Mouse (Mus musculus) NIH3T3 (cell line): ENCODE data around the gene Sept8.

Source experiments
- DNase-seq: peaks from one replicate; pipeline ENCODE4 v3.0.0-alpha.2; 2012; ENCODE audit warnings: low read depth

Gene Sept8

DNA sequence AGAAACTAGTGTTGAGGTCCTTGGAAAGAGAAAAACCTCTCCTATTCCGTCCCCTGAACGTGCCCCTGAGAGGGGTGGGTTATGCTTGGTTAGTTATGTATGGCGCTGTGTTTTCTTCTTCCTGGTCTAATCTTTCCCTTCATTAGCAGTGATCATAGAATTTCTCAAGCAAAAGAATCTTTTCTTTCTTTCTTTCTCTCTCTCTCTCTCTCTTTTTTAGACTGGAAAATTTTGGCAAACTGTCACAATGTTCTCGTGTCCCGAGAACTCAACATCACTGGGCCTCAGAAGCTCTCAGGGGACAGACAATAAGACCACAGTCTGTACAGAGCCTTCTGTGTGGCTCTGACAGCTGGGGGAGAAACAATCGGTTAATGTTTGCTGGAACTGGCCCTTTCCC, 23.6 kb upstream of the Sept8 start:
- no peak for DNase-seq

GRCm38 (mm10) chr11:53496946-53497345, 22.1 kb upstream of the Sept8 start:
- DNase-seq, result no peak

- DNase-seq, result peak; percentile 65
These were observed 18.5 kb upstream of the Sept8 start for GRCm38 (mm10) chr11:53500569-53500968.

GRCm38 (mm10) chr11:53502039-53502765, 16.9 kb upstream of the Sept8 start:
- DNase-seq, result no peak

DNA sequence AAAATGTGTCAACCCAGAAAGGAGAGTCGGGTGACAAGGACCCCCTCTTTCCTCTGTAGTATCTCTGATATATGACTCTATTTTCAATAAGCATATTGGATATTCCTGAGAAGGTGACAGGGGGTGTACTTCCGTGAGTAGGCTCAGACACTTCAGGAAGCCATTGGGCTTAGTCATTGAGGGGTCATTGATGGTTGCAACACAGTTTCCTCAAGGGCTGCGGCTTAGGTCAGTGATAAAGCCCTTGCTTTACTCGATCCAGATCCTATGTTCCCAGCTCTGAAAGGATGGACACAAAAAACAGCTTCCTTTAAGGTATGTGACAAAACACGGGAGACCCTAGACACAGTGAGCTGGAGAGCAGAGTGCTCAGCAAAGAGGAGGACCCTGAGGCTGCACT, 15.3 kb upstream of the Sept8 start:
- no peak for DNase-seq

- no peak for DNase-seq
These were observed 14.7 kb upstream of the Sept8 start for GRCm38 (mm10) chr11:53504376-53504775.

DNA sequence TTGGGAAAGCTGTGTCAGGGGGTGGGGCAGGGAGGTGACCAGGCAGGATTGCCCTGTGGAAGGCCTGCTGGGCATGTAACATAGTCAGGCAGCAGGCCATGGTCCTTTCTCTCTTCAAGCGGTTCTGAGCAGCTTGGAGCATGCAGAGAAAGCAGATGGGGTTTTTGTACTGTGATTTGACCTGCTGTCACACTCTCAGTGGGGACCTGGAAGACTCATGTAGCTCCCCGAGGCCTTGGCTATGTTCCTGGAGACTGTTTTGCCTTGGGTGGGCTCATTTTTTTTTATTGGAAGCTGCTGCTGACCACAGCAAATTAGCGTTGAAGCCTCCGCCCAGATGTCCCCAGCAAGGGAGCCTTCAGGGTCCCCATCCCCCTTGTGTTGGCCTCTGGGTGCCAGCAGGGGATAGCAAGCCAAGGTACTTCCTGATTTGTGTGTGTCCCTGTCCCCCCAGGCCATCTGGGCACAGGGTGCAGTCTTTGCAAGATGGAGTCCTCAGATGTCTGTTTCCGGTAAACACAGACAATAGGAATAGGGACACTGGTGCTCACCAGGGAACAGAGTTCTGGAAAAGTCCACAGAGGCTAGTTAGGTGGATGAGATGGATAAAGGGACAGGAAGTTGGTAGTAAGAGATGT, 13.9 kb upstream of the Sept8 start:
- DNase-seq, result no peak

- DNase-seq, result no peak
These were observed 11.8 kb upstream of the Sept8 start for GRCm38 (mm10) chr11:53507098-53507805.

DNA sequence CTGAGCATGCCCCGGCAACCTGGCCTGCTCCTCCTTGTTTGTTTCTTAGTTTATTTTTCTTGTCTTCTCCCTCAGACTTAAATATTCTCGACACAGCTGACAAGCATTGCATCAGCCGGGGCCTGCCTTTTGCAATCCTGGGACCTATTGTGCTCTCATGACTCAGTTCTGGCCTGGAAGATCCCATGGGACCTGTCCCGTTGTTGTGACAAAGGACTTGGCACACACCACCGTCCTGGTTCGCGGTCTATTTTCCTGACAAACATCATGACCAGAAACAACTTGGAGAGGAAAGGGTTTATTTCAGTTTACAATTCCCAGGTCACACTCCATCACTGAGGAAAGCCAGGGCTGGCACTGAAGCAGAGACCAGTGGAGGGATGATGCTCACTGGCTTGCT, 10.9 kb upstream of the Sept8 start:
- peak; percentile 83 for DNase-seq

DNA sequence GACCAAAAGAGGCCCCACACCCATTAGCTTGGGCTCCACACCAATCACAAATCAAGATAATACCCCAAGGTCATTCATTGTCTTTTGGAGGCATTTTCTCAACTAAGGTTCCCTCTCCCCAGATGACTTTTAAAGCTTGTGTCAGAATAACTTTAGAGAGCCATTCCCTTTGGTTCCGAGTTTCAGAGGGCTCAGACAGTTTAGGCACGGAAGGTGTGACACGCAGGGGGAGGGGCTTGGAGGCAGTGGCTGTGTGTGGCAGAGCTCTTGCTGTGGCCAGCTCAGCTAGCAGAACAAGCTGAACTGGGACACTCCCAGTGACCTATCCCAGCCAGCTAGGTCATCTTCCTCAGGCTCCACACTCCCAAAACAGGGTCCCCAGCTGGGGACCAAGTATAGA, 10.5 kb upstream of the Sept8 start:
- DNase-seq, result no peak

- no peak for DNase-seq
These were observed 8.7 kb upstream of the Sept8 start for GRCm38 (mm10) chr11:53510351-53510750.

DNA sequence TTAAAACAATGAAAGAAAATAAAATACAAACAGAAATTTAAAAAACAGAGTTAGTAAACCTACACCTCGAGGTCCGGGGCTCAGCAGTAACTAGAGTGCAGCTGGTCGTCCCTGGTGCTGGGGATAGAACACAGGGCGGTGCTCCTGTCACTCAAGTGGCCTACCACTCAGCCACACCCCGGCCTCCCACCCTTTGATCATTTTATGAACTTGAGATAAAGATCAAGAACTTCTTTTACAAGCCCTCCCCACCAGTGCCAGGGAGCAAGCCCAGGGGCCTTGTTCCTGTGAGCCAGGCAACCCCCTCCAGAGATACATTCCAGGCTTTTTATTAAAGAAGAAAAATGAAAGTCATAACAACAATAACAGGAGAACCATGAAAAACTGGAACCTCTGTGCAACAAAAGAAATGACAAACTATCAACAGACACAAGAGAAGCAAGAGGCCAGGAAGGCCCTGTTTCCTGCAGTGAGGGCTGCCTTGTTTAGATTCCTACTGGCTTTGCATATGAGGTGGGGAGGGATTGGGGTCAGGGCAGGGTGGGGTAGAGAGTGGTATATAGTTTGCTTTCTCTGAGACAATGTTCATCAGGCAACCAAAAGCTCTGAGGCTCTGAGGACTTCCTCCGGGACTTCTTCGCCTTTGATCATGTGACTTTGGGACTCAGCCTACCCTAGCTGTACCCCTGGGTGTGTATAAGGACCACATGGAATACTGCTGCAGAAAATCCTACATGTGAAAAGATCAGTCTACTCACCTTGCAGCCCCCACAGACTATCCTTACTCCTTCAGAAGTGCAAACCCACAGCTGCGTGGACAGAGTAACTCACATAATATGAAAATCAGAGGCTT, 2.1 kb upstream of the Sept8 start:
- no peak for DNase-seq

GRCm38 (mm10) chr11:53518759-53519158, 298 bp upstream of the Sept8 start:
- DNase-seq, result no peak

DNA sequence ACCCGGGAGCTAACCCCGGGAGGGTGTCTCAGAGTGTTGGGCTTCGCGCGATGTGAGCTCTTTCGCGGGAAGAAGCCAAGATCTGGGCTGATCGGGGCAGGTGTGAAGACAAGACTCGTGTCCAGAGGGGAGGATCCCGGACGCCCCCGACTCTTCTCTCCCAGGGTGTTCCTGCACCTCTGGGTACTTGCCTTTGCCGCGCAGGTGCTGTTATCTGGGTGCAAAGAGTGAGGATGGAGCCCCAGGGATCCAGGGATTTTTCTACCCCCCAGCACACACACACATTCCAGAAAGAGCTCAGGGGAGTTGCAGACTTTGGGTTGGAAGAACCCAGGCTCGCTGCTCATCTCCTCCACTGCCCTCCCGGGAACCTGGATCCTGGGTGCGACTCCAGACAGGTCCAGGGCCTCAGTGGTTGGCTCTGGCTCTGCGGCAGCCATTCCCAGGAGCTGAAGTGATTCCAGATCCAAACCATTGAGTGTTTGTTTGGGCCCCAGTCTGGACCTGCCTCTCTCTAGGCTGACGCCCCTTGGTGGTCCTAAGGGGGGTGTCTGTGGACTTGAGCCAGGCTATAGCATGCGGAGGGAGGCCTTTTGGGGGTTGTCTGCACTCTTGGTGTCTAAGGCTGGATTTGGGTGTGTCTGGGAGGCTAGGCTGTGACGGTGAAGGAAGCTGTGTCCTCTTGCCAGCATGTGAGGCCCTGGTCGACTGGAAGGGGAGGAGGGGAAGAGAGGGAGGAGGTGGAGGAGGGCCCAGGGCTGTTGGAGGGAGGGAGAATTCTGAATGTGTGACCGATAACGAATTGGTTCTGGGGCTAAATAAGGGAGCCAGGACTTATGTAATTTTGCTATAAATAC, 1.3 kb downstream of the Sept8 start:
- DNase-seq, result peak; percentile 82

- DNase-seq, result peak; percentile 50
These were observed 2.2 kb downstream of the Sept8 start for GRCm38 (mm10) chr11:53521120-53521820.

GRCm38 (mm10) chr11:53521821-53522131, 2.7 kb downstream of the Sept8 start:
- no peak for DNase-seq

DNA sequence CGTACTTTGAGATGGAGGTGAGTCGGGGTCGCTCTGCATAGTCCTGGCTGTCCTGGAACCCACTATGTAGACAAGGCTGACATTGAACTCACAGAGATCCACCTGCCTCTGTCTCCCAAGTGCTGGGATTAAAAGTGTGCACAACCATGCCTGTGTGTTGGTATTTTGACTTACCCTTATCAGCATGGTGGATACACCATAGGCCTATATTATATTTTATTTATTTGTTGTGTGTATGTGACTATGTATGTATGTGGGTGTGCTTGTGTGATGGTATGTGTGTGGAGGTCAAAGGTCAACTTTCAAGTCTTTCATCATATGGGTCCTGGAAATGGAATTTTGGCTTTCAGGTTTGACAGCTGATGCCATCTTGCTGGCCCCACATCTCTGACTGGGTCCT, 3.3 kb downstream of the Sept8 start:
- no peak for DNase-seq

GRCm38 (mm10) chr11:53522930-53523329, 3.9 kb downstream of the Sept8 start:
- DNase-seq, result no peak

GRCm38 (mm10) chr11:53523545-53524405, 4.7 kb downstream of the Sept8 start:
- no peak for DNase-seq

DNA sequence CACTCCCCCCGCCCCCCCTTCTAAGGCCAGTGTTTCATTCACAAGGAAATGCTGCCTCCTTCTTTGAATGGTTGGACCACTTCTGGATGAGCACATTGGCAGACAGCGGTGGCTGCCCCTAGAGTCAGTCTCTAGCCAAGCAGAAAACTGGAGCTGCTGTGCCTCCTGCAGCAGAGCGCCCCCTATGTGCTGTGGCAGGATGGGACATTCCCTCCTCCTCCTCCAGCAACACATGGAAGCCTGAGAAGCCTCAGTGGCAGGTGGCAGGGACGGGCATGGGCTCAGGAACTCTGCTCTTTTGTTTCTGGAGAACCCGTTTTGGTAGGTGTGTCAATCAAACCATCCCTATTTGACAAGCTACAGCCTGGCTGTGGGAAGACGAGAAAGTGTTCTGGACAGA, 5.8 kb downstream of the Sept8 start:
- DNase-seq, result peak; percentile 35
